9 mouse cellular contexts compared by ENCODE assay signal in the genomic region with DNA sequence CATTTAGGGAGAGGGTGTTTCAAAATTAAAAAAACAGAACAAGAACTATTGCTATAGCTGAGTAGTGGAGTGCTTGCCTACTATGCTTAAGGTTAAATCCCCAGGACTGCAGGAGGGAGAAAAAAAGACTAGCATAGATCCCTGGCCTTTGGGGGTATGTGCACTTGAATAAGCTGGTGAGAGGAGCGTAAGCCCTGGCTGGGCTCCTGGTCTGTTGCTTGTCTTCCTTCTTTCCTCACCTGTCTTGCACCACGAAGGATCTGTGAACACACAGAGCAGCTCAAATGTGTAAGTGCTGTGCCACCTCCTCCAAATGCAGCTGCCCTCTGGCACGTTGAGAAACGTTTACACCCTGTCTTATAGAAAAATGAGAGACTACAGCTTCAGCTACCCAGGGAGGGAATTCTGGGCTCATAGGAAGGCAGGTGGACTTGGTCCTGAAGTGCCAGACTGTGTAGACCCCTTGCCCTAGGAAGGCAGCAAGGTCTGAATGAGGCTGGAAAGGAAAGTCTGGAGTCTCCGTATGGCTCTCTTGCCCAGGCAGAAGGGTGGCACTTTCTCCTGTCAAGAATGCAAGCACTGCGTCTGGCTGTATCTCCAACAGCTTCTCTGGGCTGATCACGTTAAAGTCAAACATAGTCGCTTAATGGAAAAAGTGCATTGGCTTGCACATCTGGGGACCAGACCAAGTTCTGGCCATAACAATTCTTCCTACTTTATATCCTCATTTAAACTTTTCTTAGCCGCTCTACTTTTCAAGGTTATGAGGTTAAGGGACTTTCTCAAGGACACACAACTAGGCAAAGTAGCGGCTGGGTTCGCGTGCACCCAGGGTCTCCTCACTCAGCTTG. TPM values are rescaled to one million over a fixed set of nuclear protein-coding genes. Genes with fewer than 3 reads are reported as not detected.
DNase-seq lines count a peak whose midpoint lies in the region; ATAC-seq and TF ChIP-seq lines count a peak whose summit lies in the region.
"Had no signal": no experiment of that assay in that cellular context is flagged by ENCODE, and none has a peak within 500 bp of the region (broad histone marks: within the 10 kb centered on the region; RNA-seq: fewer than 3 reads in every experiment).

No protein-coding gene starts in this region.

- peak overlapping the region; percentile 82; the same call in 1 of the 2 replicates for H3K4me3 ChIP-seq in thymus, adult 2 months (ENCODE audit: control insufficient read depth, insufficient read depth, low read length)
- peak overlapping the region; percentile 97 for H3K4me3 ChIP-seq in hindbrain, embryonic 11.5 days (ENCODE audit: low read depth, low read length)
- peak overlapping the region; percentile 91 for H3K4me3 ChIP-seq in liver, embryonic 16.5 days (ENCODE audit: low read depth, low read length)

- no peak for TF ChIP-seq CTCF in thymus, adult 2 months (IDR thresholded peaks at IDR 0.05; ENCODE audit: borderline replicate concordance, control insufficient read depth, extremely low read depth, insufficient read depth, low read length, poor library complexity)

- peak overlapping the region; percentile 96 for H3K9ac ChIP-seq in hindbrain, embryonic 11.5 days (ENCODE audit: low read depth, low read length)
- peak overlapping the region; percentile 86 for H3K9ac ChIP-seq in liver, embryonic 16.5 days (ENCODE audit: low read depth, low read length)

- peak; percentile 27 for DNase-seq in embryo, embryonic 11 days
- DNase-seq in embryo, embryonic 10 days (ENCODE audit: low spot score): no peak
- DNase-seq in thymus, adult 2 months: peak; percentile 2
- DNase-seq in thymus, postnatal 25 days: no peak
- no peak for DNase-seq in hindbrain, embryonic 11.5 days (ENCODE audit: low spot score)
- no peak for DNase-seq in gastrocnemius, postnatal 25 days
- DNase-seq in urinary bladder, postnatal 14 days (ENCODE audit: low spot score): no peak

- peak; percentile 24 for ATAC-seq in hindbrain, embryonic 11.5 days (ENCODE audit: low FRiP score)
- ATAC-seq in liver, embryonic 16.5 days (ENCODE audit: low read depth): no peak

- H3K36me3 ChIP-seq in thymus, adult 2 months (ENCODE audit: control insufficient read depth, insufficient read depth, low read length): no peaks in the 10 kb centered on the region
- no peaks in the 10 kb centered on the region for H3K36me3 ChIP-seq in hindbrain, embryonic 11.5 days (ENCODE audit: control insufficient read depth, insufficient read depth, low read length)
- no peaks in the 10 kb centered on the region for H3K36me3 ChIP-seq in liver, embryonic 16.5 days (ENCODE audit: control insufficient read depth, insufficient read depth)

- 47% methylated on average over 12 of the region's 12 CpGs for WGBS in thymus, adult 2 months
- 17% methylated on average over 12 of the region's 12 CpGs for WGBS in hindbrain, embryonic 11.5 days
- 31% methylated on average over 12 of the region's 12 CpGs for WGBS in liver, embryonic 16.5 days (ENCODE audit: insufficient replicate concordance)

- H3K27ac ChIP-seq in thymus, adult 2 months (ENCODE audit: control insufficient read depth, insufficient read depth, low read length): no peak overlapping the region
- no peak overlapping the region for H3K27ac ChIP-seq in hindbrain, embryonic 11.5 days (ENCODE audit: low read depth, low read length)
- peak overlapping the region; percentile 41; the same call in 1 of the 2 replicates for H3K27ac ChIP-seq in liver, embryonic 16.5 days (ENCODE audit: low read length)

- no peaks in the 10 kb centered on the region for H3K27me3 ChIP-seq in thymus, adult 2 months (ENCODE audit: control insufficient read depth, insufficient read depth, low read length)
- H3K27me3 ChIP-seq in hindbrain, embryonic 11.5 days (ENCODE audit: control insufficient read depth, insufficient read depth, low read length): no peaks in the 10 kb centered on the region
- no peaks in the 10 kb centered on the region for H3K27me3 ChIP-seq in liver, embryonic 16.5 days (ENCODE audit: control insufficient read depth, insufficient read depth, low read depth, low read length)

- TF ChIP-seq POLR2A in thymus, adult 2 months (IDR thresholded peaks at IDR 0.05; ENCODE audit: control insufficient read depth, extremely low read depth, insufficient read depth, low read length, poor library complexity): no peak

- H3K4me2 ChIP-seq in hindbrain, embryonic 11.5 days (replicated peaks; ENCODE audit: low read depth, low read length): peak overlapping the region; percentile 40
- peak overlapping the region; percentile 93 for H3K4me2 ChIP-seq in liver, embryonic 16.5 days (ENCODE audit: low read depth, low read length)

- H3K4me1 ChIP-seq in thymus, adult 2 months (replicated peaks; ENCODE audit: control insufficient read depth, insufficient read depth, low read length): peaks cover 13% of the 10 kb centered on the region
- no peaks in the 10 kb centered on the region; the same call in 1 of the 2 replicates for H3K4me1 ChIP-seq in hindbrain, embryonic 11.5 days (replicated peaks; ENCODE audit: control insufficient read depth, insufficient read depth, low read length)
- H3K4me1 ChIP-seq in liver, embryonic 16.5 days (ENCODE audit: control insufficient read depth, low read depth, low read length): peaks cover 19% of the 10 kb centered on the region

- H3K9me3 ChIP-seq in hindbrain, embryonic 11.5 days (ENCODE audit: control insufficient read depth, low read length): no peaks in the 10 kb centered on the region
- H3K9me3 ChIP-seq in liver, embryonic 16.5 days (replicated peaks; ENCODE audit: control insufficient read depth, low read length): no peaks in the 10 kb centered on the region

RNA-seq across cellular contexts. Expression of gene Rabep1, which starts 0.7 kb away (rescaled TPM):
- 3.5 and 3.7 TPM in 2 replicates for polyA plus RNA-seq in thymus, adult 2 months (2012; rRNA removed)
- polyA plus RNA-seq in hindbrain, embryonic 11.5 days (2014; fragmentation: Nextera tagmentation; extraction: Ambion mirVana): 43.0 and 48.6 TPM in 2 replicates
- 11.6 and 11.8 TPM in 2 replicates for polyA plus RNA-seq in liver, embryonic 16.5 days (2015; fragmentation: Nextera tagmentation; extraction: Ambion mirVana)
- total RNA-seq in gastrocnemius, postnatal 25 days (2021): 10 to 100 TPM; 28.4 to 29.2 TPM

RNA-seq across cellular contexts. Expression of gene Scimp, which starts 31.5 kb away (rescaled TPM):
- 2.4 and 3.1 TPM in 2 replicates for polyA plus RNA-seq in thymus, adult 2 months (2012; rRNA removed)
- polyA plus RNA-seq in hindbrain, embryonic 11.5 days (2014; fragmentation: Nextera tagmentation; extraction: Ambion mirVana): 0.22 TPM in 1 of 2 replicates, not detected in the other
- 0.57 and 1.0 TPM in 2 replicates for polyA plus RNA-seq in liver, embryonic 16.5 days (2015; fragmentation: Nextera tagmentation; extraction: Ambion mirVana)
- not detected for total RNA-seq in gastrocnemius, postnatal 25 days (2021)
- total RNA-seq: heart, postnatal 10 days had no signal

Comparison
In these comparisons a context has a peak if more than half of its experiments do, and no peak if none do; other contexts are left out.
1. DNase-seq: peak in embryo, embryonic 11 days (single experiment) and thymus, adult 2 months (single experiment); none in embryo, embryonic 10 days (single experiment), thymus, postnatal 25 days (single experiment), hindbrain, embryonic 11.5 days (single experiment), gastrocnemius, postnatal 25 days (single experiment) and urinary bladder, postnatal 14 days (single experiment).
2. Peak in every context shown above with its lines, with median percentiles within 50 percentile points of each other: H3K4me3 ChIP-seq.